Mouse (Mus musculus): ENCODE measurements around the gene Cox5b. TPM values are rescaled to one million over a fixed set of nuclear protein-coding genes. Genes with fewer than 3 reads are reported as not detected.

Gene Cox5b
- polyA plus RNA-seq, 1 experiment from 2014 or later, result 620 TPM

DNA sequence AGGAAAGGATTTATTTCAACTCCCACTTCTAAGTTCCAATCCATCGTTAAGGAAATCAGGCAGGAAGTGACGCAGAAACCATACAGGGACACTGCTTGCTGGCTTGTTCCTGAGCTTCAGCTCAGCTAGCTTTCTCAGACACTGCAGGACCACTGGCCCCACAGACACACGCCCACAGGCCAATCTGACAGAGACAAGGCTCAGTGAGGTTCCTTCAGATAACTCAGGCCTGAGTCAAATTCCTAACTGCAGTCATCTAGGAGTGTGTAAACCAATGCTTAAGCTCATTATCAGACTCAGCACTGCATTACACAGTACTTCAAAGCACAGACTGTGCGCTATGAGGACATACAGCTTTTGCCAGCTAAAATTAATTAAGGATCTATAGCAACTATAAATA lies 21.0 kb upstream of the Cox5b start:
- H3K4me1 ChIP-seq (ENCODE audit: insufficient read depth), result no peaks in the 10 kb centered on the region
- no peak overlapping the region for H3K9ac ChIP-seq (replicated peaks)
- no peaks in the 10 kb centered on the region for H3K9me3 ChIP-seq (ENCODE audit: low read length)
- 42% methylated on average over 4 of the region's 4 CpGs for WGBS (ENCODE audit: insufficient replicate concordance)
- no peaks in the 10 kb centered on the region for H3K36me3 ChIP-seq (replicated peaks; ENCODE audit: insufficient read depth, low read length)
- TF ChIP-seq EP300 (IDR thresholded peaks at IDR 0.05; ENCODE audit: low read depth) (no peak), CTCF (IDR thresholded peaks at IDR 0.05; ENCODE audit: low read depth) (no peak)
- DNase-seq (no peak), ATAC-seq (peak; percentile 36; the same call in 1 of the 2 replicates)
- H3K27me3 ChIP-seq (ENCODE audit: insufficient read depth, low read length), result no peaks in the 10 kb centered on the region
- no peak overlapping the region for H3K4me2 ChIP-seq (ENCODE audit: low read depth, low read length)
- H3K27ac ChIP-seq (ENCODE audit: low read depth), result no peak overlapping the region
- no peak overlapping the region for H3K4me3 ChIP-seq (ENCODE audit: low read depth, low read length)

DNA sequence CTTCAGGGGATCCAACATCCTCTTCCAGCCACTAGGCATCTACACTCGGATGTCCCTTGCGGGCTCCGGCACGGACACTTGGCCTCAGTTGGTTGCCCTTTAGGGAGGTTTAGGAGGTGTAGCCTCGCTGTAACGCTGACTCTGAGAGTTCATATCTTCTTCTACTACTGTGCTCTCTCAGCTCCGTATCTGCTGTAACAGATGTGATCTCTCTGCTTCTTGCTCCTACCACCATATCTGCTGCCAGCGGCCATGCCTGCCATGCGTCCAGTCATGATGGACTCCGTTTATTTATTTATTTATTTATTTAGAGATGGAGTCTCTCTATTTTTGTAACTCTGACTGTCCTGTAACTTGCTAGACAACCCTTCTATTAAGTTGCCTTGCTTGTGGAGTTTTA lies 20.0 kb upstream of the Cox5b start:
- no peak overlapping the region for H3K27ac ChIP-seq (ENCODE audit: low read depth)
- H3K9me3 ChIP-seq (ENCODE audit: low read length), result no peaks in the 10 kb centered on the region
- H3K27me3 ChIP-seq (ENCODE audit: insufficient read depth, low read length), result no peaks in the 10 kb centered on the region
- no peak overlapping the region for H3K4me3 ChIP-seq (ENCODE audit: low read depth, low read length)
- TF ChIP-seq CTCF (IDR thresholded peaks at IDR 0.05; ENCODE audit: low read depth) (no peak), EP300 (IDR thresholded peaks at IDR 0.05; ENCODE audit: low read depth) (no peak)
- 69% methylated on average over 10 of the region's 10 CpGs for WGBS (ENCODE audit: insufficient replicate concordance)
- H3K36me3 ChIP-seq (replicated peaks; ENCODE audit: insufficient read depth, low read length), result no peaks in the 10 kb centered on the region
- DNase-seq (no peak), ATAC-seq (no peak)
- H3K4me1 ChIP-seq (ENCODE audit: insufficient read depth), result no peaks in the 10 kb centered on the region
- H3K4me2 ChIP-seq (ENCODE audit: low read depth, low read length), result no peak overlapping the region
- no peak overlapping the region for H3K9ac ChIP-seq (replicated peaks)

DNA sequence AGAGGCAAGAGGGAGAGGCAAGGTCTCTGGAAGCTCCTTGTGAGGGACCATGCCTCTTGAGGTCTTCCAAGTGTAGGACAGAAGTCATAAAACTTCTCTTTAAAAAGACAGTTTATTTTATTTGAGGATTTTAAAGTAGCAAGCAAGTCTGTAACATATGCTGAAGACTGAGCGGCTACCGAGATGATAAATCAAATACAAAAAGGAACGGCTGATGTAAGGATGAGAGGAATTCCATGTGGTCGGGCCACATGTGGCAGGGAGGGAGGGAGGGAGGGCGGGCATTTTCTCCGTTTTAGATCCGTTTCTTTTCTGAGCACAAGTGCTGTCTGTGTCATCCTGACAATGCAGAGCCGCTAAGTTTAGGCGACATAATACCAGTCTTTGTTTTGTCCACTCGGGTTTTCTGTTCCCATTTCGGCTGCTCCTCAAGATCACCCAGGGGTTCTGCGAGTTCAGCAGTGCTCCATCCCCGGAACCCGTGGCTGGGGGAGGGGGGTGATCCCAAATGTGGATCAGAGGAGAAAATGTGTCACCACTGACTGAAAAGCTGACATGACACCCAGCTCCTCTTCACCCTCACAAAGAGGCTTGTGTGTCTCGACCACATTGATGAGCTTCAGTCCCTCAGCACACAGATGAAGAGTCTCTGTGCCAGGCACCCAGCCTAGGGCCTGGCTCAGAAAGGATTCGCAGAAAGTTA lies 18.4 kb upstream of the Cox5b start:
- H3K4me1 ChIP-seq (ENCODE audit: insufficient read depth), result no peaks in the 10 kb centered on the region
- ATAC-seq (no peak), DNase-seq (no peak)
- H3K9ac ChIP-seq (replicated peaks), result no peak overlapping the region
- no peak overlapping the region for H3K4me2 ChIP-seq (ENCODE audit: low read depth, low read length)
- no peaks in the 10 kb centered on the region for H3K9me3 ChIP-seq (ENCODE audit: low read length)
- WGBS (ENCODE audit: insufficient replicate concordance), result 74% methylated on average over 16 of the region's 16 CpGs
- no peaks in the 10 kb centered on the region for H3K36me3 ChIP-seq (replicated peaks; ENCODE audit: insufficient read depth, low read length)
- H3K4me3 ChIP-seq (ENCODE audit: low read depth, low read length), result no peak overlapping the region
- TF ChIP-seq EP300 (IDR thresholded peaks at IDR 0.05; ENCODE audit: low read depth) (no peak), CTCF (IDR thresholded peaks at IDR 0.05; ENCODE audit: low read depth) (no peak)
- no peak overlapping the region for H3K27ac ChIP-seq (ENCODE audit: low read depth)
- no peaks in the 10 kb centered on the region for H3K27me3 ChIP-seq (ENCODE audit: insufficient read depth, low read length)

DNA sequence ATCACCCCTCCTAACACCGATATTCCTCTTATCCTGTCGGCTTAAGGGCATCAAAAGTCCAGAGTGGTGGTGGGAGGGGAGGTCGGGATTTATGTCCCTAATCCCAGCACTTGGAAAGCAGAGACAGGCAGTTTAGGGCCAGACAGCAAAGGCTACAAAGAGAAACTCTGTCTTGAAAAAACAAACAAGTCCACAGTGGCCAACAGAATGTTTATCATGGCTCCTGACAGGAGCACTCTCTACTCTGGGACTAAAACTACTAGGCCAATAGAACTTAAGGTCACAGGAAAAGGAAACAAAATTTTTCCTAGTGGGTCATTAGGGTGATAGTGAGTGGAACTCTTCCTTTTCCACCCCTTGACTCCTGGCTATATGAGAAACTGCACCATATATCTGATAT lies 16.3 kb upstream of the Cox5b start:
- no peak for ATAC-seq
- H3K4me2 ChIP-seq (ENCODE audit: low read depth, low read length), result no peak overlapping the region
- H3K27me3 ChIP-seq (ENCODE audit: insufficient read depth, low read length), result no peaks in the 10 kb centered on the region

GRCm38 (mm10) chr1:36680893-36681292 lies 10.4 kb upstream of the Cox5b start:
- ATAC-seq (no peak), DNase-seq (no peak)
- Histone ChIP-seq H3K36me3 (replicated peaks; ENCODE audit: insufficient read depth, low read length) (no peaks in the 10 kb centered on the region), H3K27ac (ENCODE audit: low read depth) (no peak overlapping the region), H3K4me3 (ENCODE audit: low read depth, low read length) (no peak overlapping the region), H3K4me1 (ENCODE audit: insufficient read depth) (no peaks in the 10 kb centered on the region), H3K4me2 (ENCODE audit: low read depth, low read length) (no peak overlapping the region), H3K27me3 (ENCODE audit: insufficient read depth, low read length) (no peaks in the 10 kb centered on the region), H3K9me3 (ENCODE audit: low read length) (no peaks in the 10 kb centered on the region), H3K9ac (replicated peaks) (no peak overlapping the region)
- TF ChIP-seq EP300 (IDR thresholded peaks at IDR 0.05; ENCODE audit: low read depth) (no peak), CTCF (IDR thresholded peaks at IDR 0.05; ENCODE audit: low read depth) (no peak)
- 79% methylated on average over 7 of the region's 7 CpGs for WGBS (ENCODE audit: insufficient replicate concordance)

More for the DNA sequence above, 16.3 kb upstream of the Cox5b start:
- TF ChIP-seq EP300 (IDR thresholded peaks at IDR 0.05; ENCODE audit: low read depth), result no peak
- TF ChIP-seq CTCF (IDR thresholded peaks at IDR 0.05; ENCODE audit: low read depth), result no peak
- Histone ChIP-seq H3K27ac (ENCODE audit: low read depth) (no peak overlapping the region), H3K9me3 (ENCODE audit: low read length) (no peaks in the 10 kb centered on the region), H3K36me3 (replicated peaks; ENCODE audit: insufficient read depth, low read length) (no peaks in the 10 kb centered on the region), H3K9ac (replicated peaks) (no peak overlapping the region), H3K4me1 (ENCODE audit: insufficient read depth) (no peaks in the 10 kb centered on the region), H3K4me3 (ENCODE audit: low read depth, low read length) (no peak overlapping the region)
- DNase-seq, result no peak
- 53% methylated on average over 3 of the region's 3 CpGs for WGBS (ENCODE audit: insufficient replicate concordance)

GRCm38 (mm10) chr1:36682620-36683355 lies 8.5 kb upstream of the Cox5b start, which contains the start of gene Fam178b:
Fam178b (minus strand) TSS chr1:36683183.
- H3K27me3 ChIP-seq (ENCODE audit: insufficient read depth, low read length), result no peaks in the 10 kb centered on the region
- no peak for ATAC-seq
- no peaks in the 10 kb centered on the region for H3K36me3 ChIP-seq (replicated peaks; ENCODE audit: insufficient read depth, low read length)
- 87% methylated on average over 38 of the region's 39 CpGs for WGBS (ENCODE audit: insufficient replicate concordance)
- no peak within 1 kb of the TSS for H3K27ac ChIP-seq (ENCODE audit: low read depth)
- TF ChIP-seq EP300 (IDR thresholded peaks at IDR 0.05; ENCODE audit: low read depth) (no peak), CTCF (IDR thresholded peaks at IDR 0.05; ENCODE audit: low read depth) (no peak)
- no peak for DNase-seq
- no peak within 1 kb of the TSS for H3K4me2 ChIP-seq (ENCODE audit: low read depth, low read length)
- H3K9ac ChIP-seq (replicated peaks), result no peak within 1 kb of the TSS
- H3K4me3 ChIP-seq (ENCODE audit: low read depth, low read length), result no peak within 1 kb of the TSS
- H3K4me1 ChIP-seq (ENCODE audit: insufficient read depth), result no peaks in the 10 kb centered on the region
- no peaks in the 10 kb centered on the region for H3K9me3 ChIP-seq (ENCODE audit: low read length)

Data from liver, postnatal 0 days (tissue).